Mouse (Mus musculus) heart, adult 11 months (tissue): ENCODE data around the gene Cxcl16.
A peak's percentile ranks its signal among the peaks of the same experiment; 100 is the strongest.
"Not testable (repeated sequence)": the region's sequence is repeated elsewhere in the genome, so short reads cannot be mapped to it uniquely, and the experiment has no call there.

Source experiments
- DNase-seq: peaks from one replicate; pipeline ENCODE4 v3.0.0; 2022

The Cxcl16 gene

DNA sequence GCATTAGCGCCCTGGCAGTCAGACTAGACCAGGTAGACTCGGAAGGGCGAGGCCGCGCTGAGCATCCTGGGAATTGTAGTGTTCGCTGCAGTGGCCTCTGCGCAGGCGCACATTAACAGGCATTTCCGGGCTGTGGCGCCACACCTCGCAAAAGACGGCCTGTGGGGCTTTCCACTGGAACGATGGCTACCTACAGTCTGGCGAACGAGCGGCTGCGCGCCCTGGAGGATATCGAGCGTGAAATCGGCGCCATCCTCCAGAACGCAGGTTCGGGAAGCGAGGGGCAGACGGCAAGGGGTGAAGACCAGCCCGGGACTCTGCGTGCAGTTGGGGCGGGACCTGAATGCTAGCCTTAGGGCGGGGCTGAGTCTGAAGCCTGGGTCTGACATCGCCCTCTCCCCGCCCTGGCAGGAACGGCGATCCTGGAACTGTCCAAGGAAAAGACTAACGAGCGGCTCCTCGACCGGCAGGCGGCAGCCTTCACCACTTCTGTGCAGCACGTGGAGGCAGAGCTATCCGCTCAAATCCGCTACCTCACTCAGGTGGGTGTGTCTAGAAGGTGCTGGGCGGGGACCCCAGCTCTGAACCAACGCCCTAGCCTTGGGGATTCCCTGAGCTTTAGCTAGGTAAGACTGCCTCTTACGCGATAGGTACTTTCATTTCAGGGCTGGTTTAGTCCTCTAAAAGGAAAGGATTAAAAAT, 7.8 kb downstream of the Cxcl16 start, which contains the start of gene Med11:
Med11 (plus strand) TSS at position 123 of the 702 bp plus-strand sequence.
- peak; percentile 100 for DNase-seq

DNA sequence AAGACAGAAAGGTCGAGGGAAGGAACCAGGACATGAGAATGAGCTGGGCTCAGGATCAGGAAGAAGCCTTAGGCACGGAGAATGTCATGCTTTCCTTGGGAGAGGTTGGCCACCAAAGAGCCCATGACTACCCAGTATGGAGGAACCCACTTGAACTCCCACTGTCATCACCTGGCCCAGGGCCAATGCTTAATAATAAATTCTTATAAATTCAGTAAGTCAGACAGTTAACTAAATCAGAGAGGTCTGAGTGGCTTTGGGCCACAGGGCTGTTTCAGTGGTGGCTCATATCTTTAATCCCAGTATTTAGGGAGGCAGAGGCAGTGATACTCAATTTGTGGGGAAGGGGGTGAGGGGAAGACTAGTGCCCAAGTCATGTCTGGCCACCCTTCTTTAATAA, 8.9 kb downstream of the Cxcl16 start:
- peak; percentile 90 for DNase-seq

- no peak for DNase-seq
These were observed 12.4 kb downstream of the Cxcl16 start for GRCm38 (mm10) chr11:70447373-70447772.

GRCm38 (mm10) chr11:70446756-70447155, 13.0 kb downstream of the Cxcl16 start:
- peak; percentile 93 for DNase-seq

- DNase-seq = no peak
These were observed 15.1 kb downstream of the Cxcl16 start for GRCm38 (mm10) chr11:70444667-70445066.

DNA sequence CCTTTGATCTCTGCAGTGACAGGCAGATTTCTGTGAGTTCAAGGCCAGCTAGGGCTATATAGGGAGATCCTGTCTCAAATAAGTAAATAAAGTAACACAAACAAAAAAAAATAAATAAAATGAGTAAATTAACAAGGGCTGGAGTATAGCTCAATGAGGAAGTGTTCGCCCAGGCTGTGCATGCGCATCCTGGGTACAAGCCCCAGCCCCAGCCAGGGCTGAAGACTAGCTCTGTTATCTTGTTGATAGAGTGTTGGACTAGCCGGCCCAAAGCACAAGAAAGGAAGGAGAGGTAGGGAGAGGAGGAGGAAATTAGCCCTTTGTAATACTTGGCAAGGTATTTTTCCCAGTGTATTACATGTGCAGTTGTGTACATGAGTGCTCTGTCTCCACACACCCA, 15.8 kb downstream of the Cxcl16 start:
- no peak for DNase-seq

- peak; percentile 90 for DNase-seq
These were observed 17.9 kb downstream of the Cxcl16 start for GRCm38 (mm10) chr11:70441882-70442281.

DNA sequence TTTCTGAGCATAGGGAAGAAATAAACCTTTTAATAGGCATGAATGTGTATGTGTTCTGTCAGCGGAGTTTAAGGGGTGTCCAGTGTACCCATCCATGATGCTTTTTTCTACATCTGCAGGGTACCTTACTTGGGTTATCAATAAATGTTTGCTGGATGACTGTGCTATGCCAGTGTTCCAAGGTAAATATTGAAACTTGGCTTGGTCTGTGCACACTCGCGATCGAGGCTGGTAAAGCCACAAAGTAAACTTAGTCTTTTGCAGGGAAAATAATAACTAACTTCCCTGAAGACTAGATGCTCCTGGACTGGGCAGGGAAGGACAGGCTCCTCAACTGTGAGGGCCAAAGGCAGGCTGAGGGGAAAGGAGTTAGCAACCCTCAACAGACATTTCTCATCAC, 19.1 kb downstream of the Cxcl16 start:
- no peak for DNase-seq

DNA sequence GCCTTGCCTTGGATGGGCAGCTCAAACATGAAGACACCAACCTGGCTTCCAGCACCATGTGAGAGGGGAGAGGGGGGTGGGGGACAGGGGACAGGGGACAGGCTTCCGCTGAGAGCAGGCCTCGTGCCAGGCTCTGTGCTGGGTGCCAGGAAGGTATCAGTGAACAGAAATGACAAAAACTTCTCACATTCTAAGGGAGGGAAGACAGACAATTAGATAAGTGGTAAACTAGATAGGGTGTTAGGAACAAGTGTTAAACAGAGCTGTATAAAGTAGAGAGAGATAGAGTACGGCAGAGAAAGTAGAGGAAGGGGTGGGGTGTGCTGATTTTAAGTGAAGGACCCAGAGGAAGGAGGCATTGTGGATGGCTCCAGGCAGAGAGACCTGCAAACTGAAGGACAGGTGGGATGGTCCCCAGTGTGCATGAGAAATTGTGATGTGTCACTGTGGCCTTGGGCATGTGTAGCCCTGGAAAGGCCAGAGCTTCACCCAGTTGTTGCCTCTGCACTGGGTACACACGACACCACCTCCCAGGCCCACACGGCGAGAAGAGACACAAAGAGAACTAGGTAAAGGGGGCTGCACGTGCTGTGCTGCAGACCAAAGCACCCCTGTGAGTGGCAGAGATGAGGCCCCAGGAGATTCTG, 20.9 kb downstream of the Cxcl16 start:
- no peak for DNase-seq

GRCm38 (mm10) chr11:70437426-70437825, 22.4 kb downstream of the Cxcl16 start:
- DNase-seq = no peak

DNA sequence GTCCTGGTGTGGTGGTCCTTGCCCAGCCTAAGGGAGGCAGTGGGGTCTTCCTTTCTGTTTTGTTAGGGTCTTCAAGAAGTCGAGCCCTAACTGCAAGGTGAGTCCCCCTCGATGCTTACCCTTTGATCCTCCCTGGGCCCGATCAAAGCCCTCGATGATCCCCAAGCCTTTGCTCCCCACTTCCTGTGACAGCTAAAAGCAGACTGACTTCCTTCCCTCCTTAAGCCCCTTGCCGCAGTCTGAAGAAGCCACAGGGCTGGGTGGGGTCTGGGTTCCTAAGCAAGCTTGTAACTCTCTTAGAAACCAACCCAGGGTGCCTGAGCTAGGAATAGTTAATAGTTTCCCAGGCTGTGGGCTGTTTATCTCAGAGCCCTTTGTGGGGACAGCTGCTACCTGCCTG, 24.3 kb downstream of the Cxcl16 start:
- no peak for DNase-seq

DNA sequence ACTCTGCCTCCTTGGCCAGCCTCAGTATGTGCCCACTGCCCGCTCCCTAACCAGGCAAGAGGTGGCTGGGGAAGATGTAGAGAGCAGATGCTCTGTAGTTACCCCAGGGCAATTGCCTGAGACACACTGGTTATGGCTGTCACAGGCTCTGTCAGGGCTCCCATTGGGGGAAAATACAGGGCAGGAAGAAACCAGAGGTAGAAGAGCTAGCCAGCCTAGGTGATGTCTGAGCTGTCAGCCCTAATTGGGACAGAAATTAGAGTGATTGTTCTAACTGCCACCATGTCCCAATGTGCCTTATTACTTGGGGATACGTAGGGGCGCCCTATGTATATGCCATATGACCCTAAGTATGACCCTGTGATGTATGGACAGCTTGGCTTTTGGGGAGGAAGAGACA, 25.8 kb downstream of the Cxcl16 start:
- DNase-seq = no peak

- peak; percentile 97 for DNase-seq
These were observed 26.2 kb downstream of the Cxcl16 start for GRCm38 (mm10) chr11:70433569-70433943.

DNA sequence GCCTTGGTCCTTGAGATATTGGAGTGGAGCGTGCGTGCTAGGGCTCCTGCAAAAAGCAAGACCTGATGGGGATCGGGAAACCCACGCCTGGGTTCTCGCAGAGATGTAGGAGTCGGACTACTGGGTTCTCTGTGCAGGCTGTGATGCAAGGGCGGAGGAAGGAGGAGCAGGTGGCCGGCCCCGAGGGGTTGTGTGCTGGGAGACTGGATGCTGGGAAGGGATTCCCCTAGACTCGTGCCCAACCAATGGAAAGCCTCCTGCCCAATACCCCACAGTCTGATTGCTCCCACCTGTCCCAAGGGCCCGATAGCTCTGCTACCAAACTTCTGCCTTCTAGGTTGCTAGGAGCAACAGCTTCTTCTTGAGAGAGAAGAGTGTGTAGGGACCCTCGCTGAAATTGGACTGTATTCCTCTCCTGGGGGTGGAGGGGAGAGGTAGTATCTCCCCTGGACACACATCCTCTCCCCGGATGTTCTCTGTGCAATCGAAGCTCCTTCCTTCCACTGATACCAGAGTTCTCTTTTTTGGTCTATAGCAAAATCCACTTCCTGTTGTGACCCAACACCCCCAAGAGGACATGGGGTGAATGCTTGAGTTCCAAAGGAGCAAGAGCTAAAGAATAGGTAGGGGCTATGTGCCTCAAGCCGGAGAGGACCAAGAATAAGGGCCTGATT, 26.8 kb downstream of the Cxcl16 start:
- no peak for DNase-seq

GRCm38 (mm10) chr11:70432048-70432894, 27.5 kb downstream of the Cxcl16 start, which contains the start of gene Arrb2:
Gene Arrb2 (plus strand): TSS chr11:70432635.
- peak; percentile 100 for DNase-seq

DNA sequence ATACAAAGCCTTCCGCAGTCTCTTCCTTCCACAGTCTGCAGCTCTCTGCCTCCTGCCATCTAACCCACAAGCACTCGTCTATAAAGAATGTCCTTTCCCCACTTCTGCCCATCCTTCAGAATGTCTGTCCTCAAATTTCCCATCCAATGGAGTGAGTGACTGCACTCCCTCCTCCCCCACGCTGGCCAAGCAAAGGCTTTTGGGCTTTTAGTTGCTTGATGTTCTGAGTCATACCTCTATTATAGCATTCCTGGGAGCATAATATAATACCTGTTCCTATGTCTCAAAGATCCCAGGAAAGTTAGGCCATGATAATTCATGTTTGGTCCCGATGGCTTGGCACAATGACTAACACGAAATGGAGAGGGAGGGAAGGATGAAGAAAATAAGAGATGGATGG, 28.2 kb downstream of the Cxcl16 start:
- peak; percentile 92 for DNase-seq

- not testable (repeated sequence) for DNase-seq
These were observed 33.2 kb downstream of the Cxcl16 start for GRCm38 (mm10) chr11:70426598-70426997.

DNA sequence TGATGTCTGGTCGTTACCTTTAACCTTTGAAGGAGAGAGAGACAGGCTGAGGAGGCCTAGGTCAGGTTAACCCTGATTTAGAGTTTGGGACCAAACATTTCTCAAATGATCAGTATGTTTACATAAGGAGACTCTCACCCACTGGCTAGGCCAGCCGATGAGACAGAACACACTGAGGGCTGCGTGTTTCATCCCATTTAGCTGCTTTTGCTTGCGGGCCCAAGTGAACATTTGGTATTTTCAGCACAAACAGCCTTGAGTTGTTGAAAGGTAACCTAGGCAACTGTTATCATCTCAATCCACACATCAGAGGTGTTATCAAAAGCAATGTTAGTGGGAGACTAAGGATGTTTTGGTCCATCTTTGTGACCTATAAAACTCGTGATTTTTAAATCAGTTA, 40.3 kb downstream of the Cxcl16 start:
- no peak for DNase-seq

DNA sequence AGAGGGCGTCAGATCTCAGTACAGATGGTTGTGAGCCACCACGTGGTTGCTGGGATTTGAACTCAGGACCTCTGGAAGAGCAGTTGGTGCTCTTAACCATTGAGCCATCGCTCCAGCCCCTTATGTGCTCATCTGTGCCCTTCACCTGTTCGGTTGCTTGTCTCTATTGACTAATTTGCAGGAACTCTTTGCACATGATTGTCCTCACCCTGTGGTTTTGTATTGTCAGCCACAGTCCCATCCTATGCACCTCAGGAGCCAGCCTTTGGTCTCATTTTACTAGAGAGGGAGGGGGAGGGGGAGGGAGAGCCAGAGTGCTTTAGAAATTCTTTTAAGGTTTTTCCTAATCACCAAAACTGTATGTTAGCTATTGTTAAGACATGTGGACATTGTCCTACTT, 41.6 kb downstream of the Cxcl16 start:
- no peak for DNase-seq

GRCm38 (mm10) chr11:70413961-70414360, 45.8 kb downstream of the Cxcl16 start:
- peak; percentile 86 for DNase-seq

- DNase-seq = no peak
These were observed 47.2 kb downstream of the Cxcl16 start for GRCm38 (mm10) chr11:70412591-70412990.

DNA sequence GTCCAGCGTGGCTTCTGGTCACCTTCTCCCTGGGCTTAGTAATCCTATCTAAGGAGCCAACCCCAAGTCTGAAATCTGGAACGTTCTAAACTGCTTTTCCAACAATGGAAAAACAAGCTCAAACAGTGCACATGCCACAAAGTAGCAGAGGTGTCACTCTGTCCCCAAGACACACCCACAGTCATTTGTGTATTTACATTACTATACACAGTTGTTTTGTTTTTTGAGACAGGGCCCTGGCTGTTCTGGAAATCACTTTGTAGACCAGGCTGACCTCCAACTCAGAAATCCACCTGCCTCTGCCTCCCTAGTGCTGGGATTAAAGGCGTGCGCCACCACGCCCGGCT, 49.5 kb downstream of the Cxcl16 start:
- no peak for DNase-seq
